Mouse (Mus musculus): Measurements from ENCODE around the gene Gm45021. TPM values are rescaled to one million over a fixed set of nuclear protein-coding genes. Genes with fewer than 3 reads are reported as not detected.

The Gm45021 gene
- total RNA-seq, 1 experiment, result not detected

DNA sequence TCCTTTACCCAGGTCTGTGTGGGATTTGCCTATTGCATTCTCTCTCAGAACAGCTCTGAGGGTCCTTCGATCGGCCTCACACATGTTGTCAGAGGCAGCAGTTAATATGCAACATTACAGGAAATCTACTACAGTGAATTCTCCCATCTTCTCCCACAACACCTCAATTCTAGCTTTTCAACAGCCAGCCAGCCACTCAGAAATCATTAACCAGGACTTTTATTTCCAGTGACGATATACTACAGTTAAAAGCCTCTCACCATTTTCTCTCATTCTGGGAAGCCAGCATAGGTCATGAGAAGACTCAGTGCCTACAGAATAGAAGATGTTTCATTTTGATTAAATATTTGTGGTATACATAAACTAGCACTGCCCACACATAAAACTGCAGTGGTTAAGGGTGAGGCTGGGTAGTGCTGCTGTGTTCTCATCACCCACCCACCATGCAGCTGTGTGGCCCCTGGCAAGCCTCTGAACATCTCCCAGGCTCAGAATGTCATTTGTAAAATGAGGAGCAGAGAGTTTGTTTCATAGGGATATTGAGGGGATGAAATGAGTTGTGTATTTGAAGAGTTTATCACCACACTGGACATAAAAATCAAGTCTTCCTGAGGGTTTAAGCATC is 1.9 kb downstream of the Gm45021 start:
- TF ChIP-seq CHD2 (IDR thresholded peaks at IDR 0.05; ENCODE audit: low read depth, low read length), result no peak
- TF ChIP-seq MAFK (IDR thresholded peaks at IDR 0.05; ENCODE audit: insufficient read depth, low read depth, low read length), result no peak
- TF ChIP-seq HCFC1 (IDR thresholded peaks at IDR 0.05; ENCODE audit: borderline replicate concordance, insufficient read depth, low read length), result no peak
- no peak for TF ChIP-seq ZNF384 (IDR thresholded peaks at IDR 0.05; ENCODE audit: low read depth, low read length)
- TF ChIP-seq ZC3H11A (IDR thresholded peaks at IDR 0.05; ENCODE audit: borderline replicate concordance, low read depth, low read length), result no peak
- no peak for DNase-seq (ENCODE audit: low read depth, low spot score)
- peaks cover 0 to 2% of the 10 kb centered on the region in 2 experiments; a peak in 2 of 4 replicates for H3K4me1 ChIP-seq (ENCODE audit: control insufficient read depth in 2 of 2, insufficient read depth in 2 of 2, low read length in 2 of 2, poor library complexity in 1 of 2)
- H3K27ac ChIP-seq (ENCODE audit: insufficient read depth, low read depth, low read length, poor library complexity, severe bottlenecking), result no peak overlapping the region
- in situ Hi-C loops (cut with MboI; ENCODE audit: low sequenced_read_pairs in 2 of 2, unreplicated experiment in 2 of 2), result no loop called here
- no peaks in the 10 kb centered on the region for H3K9me3 ChIP-seq (ENCODE audit: control insufficient read depth, insufficient read depth, low read depth, low read length)
- H3K36me3 ChIP-seq (ENCODE audit: control insufficient read depth, insufficient read depth, low read length, poor library complexity, severe bottlenecking), result peaks cover 3% of the 10 kb centered on the region; the same call in 1 of the 2 replicates
- no peak overlapping the region for H3K4me3 ChIP-seq (ENCODE audit: insufficient read depth in 1 of 2, low read depth in 1 of 2, low read length in 2 of 2, poor library complexity in 1 of 2, severe bottlenecking in 1 of 2)
- H3K9ac ChIP-seq (ENCODE audit: insufficient read depth, low read depth, low read length, poor library complexity, severe bottlenecking), result no peak overlapping the region

DNA sequence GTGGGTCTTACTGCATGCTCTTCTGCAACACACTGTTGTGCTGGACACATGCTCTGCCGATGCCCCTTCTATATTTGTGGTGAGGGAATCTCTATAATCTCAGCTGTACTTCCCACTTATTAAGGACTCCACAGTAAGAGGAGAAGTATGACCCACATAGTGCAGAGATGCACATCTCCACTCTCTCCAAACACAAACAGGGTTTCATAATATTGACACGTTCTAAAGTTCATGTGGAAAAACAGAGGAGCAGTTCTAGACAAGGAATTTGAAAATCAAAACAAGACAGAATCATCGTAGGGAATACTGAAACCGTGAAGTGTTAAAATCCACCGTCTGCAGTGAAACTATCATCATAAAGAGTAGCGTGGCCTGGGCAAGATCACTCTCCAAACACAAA is 2.5 kb downstream of the Gm45021 start:
- no peak for DNase-seq (ENCODE audit: low read depth, low spot score)
- Histone ChIP-seq H3K9me3 (ENCODE audit: control insufficient read depth, insufficient read depth, low read depth, low read length) (no peaks in the 10 kb centered on the region), H3K9ac (ENCODE audit: insufficient read depth, low read depth, low read length, poor library complexity, severe bottlenecking) (no peak overlapping the region), H3K36me3 (ENCODE audit: control insufficient read depth, insufficient read depth, low read length, poor library complexity, severe bottlenecking) (peaks cover 8% of the 10 kb centered on the region; the same call in 1 of the 2 replicates), H3K4me3 (ENCODE audit: insufficient read depth in 1 of 2, low read depth in 1 of 2, low read length in 2 of 2, poor library complexity in 1 of 2, severe bottlenecking in 1 of 2) (no peak overlapping the region), H3K27ac (ENCODE audit: insufficient read depth, low read depth, low read length, poor library complexity, severe bottlenecking) (no peak overlapping the region), H3K4me1 (ENCODE audit: control insufficient read depth in 2 of 2, insufficient read depth in 2 of 2, low read length in 2 of 2, poor library complexity in 1 of 2) (peaks cover 0 to 5% of the 10 kb centered on the region in 2 experiments; a peak in 2 of 4 replicates)
- in situ Hi-C loops (cut with MboI; ENCODE audit: low sequenced_read_pairs in 2 of 2, unreplicated experiment in 2 of 2), result no loop called here
- TF ChIP-seq ZC3H11A (IDR thresholded peaks at IDR 0.05; ENCODE audit: borderline replicate concordance, low read depth, low read length) (no peak), ZNF384 (IDR thresholded peaks at IDR 0.05; ENCODE audit: low read depth, low read length) (no peak), CHD2 (IDR thresholded peaks at IDR 0.05; ENCODE audit: low read depth, low read length) (no peak)

- Histone ChIP-seq H3K9ac (ENCODE audit: insufficient read depth, low read depth, low read length, poor library complexity, severe bottlenecking) (peak within 1 kb of the TSS; percentile 91), H3K36me3 (ENCODE audit: control insufficient read depth, insufficient read depth, low read length, poor library complexity, severe bottlenecking) (peaks cover 14% of the 10 kb centered on the region; the same call in 1 of the 2 replicates), H3K27ac (ENCODE audit: insufficient read depth, low read depth, low read length, poor library complexity, severe bottlenecking) (no peak within 1 kb of the TSS), H3K4me1 (ENCODE audit: control insufficient read depth in 2 of 2, insufficient read depth in 2 of 2, low read length in 2 of 2, poor library complexity in 1 of 2) (peaks cover 0 to 7% of the 10 kb centered on the region in 2 experiments; a peak in 2 of 4 replicates), H3K9me3 (ENCODE audit: control insufficient read depth, insufficient read depth, low read depth, low read length) (no peaks in the 10 kb centered on the region), H3K4me3 (ENCODE audit: insufficient read depth in 1 of 2, low read depth in 1 of 2, low read length in 2 of 2, poor library complexity in 1 of 2, severe bottlenecking in 1 of 2) (peak within 1 kb of the TSS; percentile 73 to 90)
- in situ Hi-C loops (cut with MboI; ENCODE audit: low sequenced_read_pairs in 2 of 2, unreplicated experiment in 2 of 2), result no loop called here
- DNase-seq (ENCODE audit: low read depth, low spot score), result no peak
- TF ChIP-seq HCFC1 (IDR thresholded peaks at IDR 0.05; ENCODE audit: borderline replicate concordance, insufficient read depth, low read length) (peak; percentile 45; the same call in 1 of the 2 replicates), ZNF384 (IDR thresholded peaks at IDR 0.05; ENCODE audit: low read depth, low read length) (no peak)
These were observed 4.0 kb downstream of the Gm45021 start, which contains the start of the genes Repin1 and Gm44965 for GRCm38 (mm10) chr6:48593158-48594042. Gene Repin1, plus strand, starts transcription at chr6:48593883. Gene Gm44965, plus strand, starts transcription at chr6:48593941.

GRCm38 (mm10) chr6:48594043-48594738 is 4.8 kb downstream of the Gm45021 start:
- no peak for DNase-seq (ENCODE audit: low read depth, low spot score)
- Histone ChIP-seq H3K36me3 (ENCODE audit: control insufficient read depth, insufficient read depth, low read length, poor library complexity, severe bottlenecking) (peaks cover 14% of the 10 kb centered on the region; the same call in 1 of the 2 replicates), H3K27ac (ENCODE audit: insufficient read depth, low read depth, low read length, poor library complexity, severe bottlenecking) (no peak overlapping the region), H3K4me1 (ENCODE audit: control insufficient read depth in 2 of 2, insufficient read depth in 2 of 2, low read length in 2 of 2, poor library complexity in 1 of 2) (peaks cover 0 to 7% of the 10 kb centered on the region in 2 experiments; a peak in 2 of 4 replicates), H3K9ac (ENCODE audit: insufficient read depth, low read depth, low read length, poor library complexity, severe bottlenecking) (peak overlapping the region; percentile 91), H3K9me3 (ENCODE audit: control insufficient read depth, insufficient read depth, low read depth, low read length) (no peaks in the 10 kb centered on the region), H3K4me3 (ENCODE audit: insufficient read depth in 1 of 2, low read depth in 1 of 2, low read length in 2 of 2, poor library complexity in 1 of 2, severe bottlenecking in 1 of 2) (peak overlapping the region; percentile 73 to 90)
- TF ChIP-seq MAFK (IDR thresholded peaks at IDR 0.05; ENCODE audit: insufficient read depth, low read depth, low read length), result no peak
- TF ChIP-seq HCFC1 (IDR thresholded peaks at IDR 0.05; ENCODE audit: borderline replicate concordance, insufficient read depth, low read length), result no peak
- TF ChIP-seq ZC3H11A (IDR thresholded peaks at IDR 0.05; ENCODE audit: borderline replicate concordance, low read depth, low read length), result no peak
- no peak for TF ChIP-seq CHD2 (IDR thresholded peaks at IDR 0.05; ENCODE audit: low read depth, low read length)
- TF ChIP-seq ZNF384 (IDR thresholded peaks at IDR 0.05; ENCODE audit: low read depth, low read length), result no peak
- in situ Hi-C loops (cut with MboI; ENCODE audit: low sequenced_read_pairs in 2 of 2, unreplicated experiment in 2 of 2), result no loop called here
